In the genomic region with DNA sequence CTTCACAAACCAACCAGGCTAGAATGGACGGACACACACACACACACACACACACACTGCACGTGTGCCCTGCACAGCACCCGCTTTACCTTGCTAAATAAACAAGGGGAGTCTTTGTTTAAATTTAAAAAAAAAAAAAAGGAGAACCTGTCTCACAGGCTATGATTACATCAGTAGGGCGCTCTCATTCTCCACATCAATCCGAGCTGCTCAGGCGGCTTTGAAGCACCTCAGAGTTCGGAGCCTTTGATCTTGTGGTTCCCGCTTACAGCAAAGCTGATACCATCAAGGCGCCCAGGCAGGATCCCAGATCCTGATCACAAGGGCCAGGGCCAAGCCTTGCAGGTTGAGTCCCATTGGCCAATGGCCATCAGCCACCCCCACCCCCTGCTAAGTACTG, we compare ENCODE assay signal across 8 mouse cellular contexts. TPM values are rescaled to one million over a fixed set of nuclear protein-coding genes. Genes with fewer than 3 reads are reported as not detected.
DNase-seq lines count a peak whose midpoint lies in the region; ATAC-seq lines count a peak whose summit lies in the region.

No protein-coding gene starts in this region.

- no peak for ATAC-seq in midbrain, embryonic 11.5 days (ENCODE audit: low FRiP score)
- ATAC-seq in midbrain, embryonic 16.5 days, result peak; percentile 73
- no peak for ATAC-seq in frontal cortex, adult (ENCODE audit: low TSS enrichment)
- no peak for ATAC-seq in megakaryocyte-erythroid progenitor cell, adult 5-6 weeks (replicated peaks; ENCODE audit: low FRiP score, low TSS enrichment, poor library complexity, severe bottlenecking)

- no peaks in the 10 kb centered on the region for H3K9me3 ChIP-seq in midbrain, embryonic 10.5 days (replicated peaks)
- no peaks in the 10 kb centered on the region for H3K9me3 ChIP-seq in midbrain, embryonic 11.5 days (ENCODE audit: control insufficient read depth, low read length)
- no peaks in the 10 kb centered on the region for H3K9me3 ChIP-seq in midbrain, embryonic 16.5 days (replicated peaks; ENCODE audit: control insufficient read depth, low read length, poor library complexity, severe bottlenecking)

- H3K27me3 ChIP-seq in midbrain, embryonic 10.5 days (ENCODE audit: low read depth, poor library complexity, severe bottlenecking), result no peaks in the 10 kb centered on the region
- H3K27me3 ChIP-seq in midbrain, embryonic 11.5 days (ENCODE audit: control insufficient read depth, insufficient read depth, low read length), result no peaks in the 10 kb centered on the region
- no peaks in the 10 kb centered on the region for H3K27me3 ChIP-seq in midbrain, embryonic 16.5 days (ENCODE audit: control insufficient read depth, insufficient read depth, low read depth, low read length)

- peak; percentile 17 for DNase-seq in midbrain, embryonic 10.5 days (ENCODE audit: low spot score)
- no peak for DNase-seq in midbrain, embryonic 11.5 days (ENCODE audit: low spot score, missing footprints)
- peak; percentile 65 for DNase-seq in embryo, embryonic 10 days (ENCODE audit: low spot score)
- peak; percentile 47 for DNase-seq in kidney, postnatal 10 days
- DNase-seq in frontal cortex, postnatal 14 days (ENCODE audit: low spot score in 2 of 2), result no peak

- no peak overlapping the region for H3K4me3 ChIP-seq in midbrain, embryonic 10.5 days
- H3K4me3 ChIP-seq in midbrain, embryonic 11.5 days (ENCODE audit: low read depth, low read length), result no peak overlapping the region
- no peak overlapping the region for H3K4me3 ChIP-seq in midbrain, embryonic 16.5 days (ENCODE audit: low read depth, low read length)

- WGBS in midbrain, embryonic 10.5 days, result 22% methylated on average over 9 of the region's 9 CpGs
- WGBS in midbrain, embryonic 11.5 days, result 22% methylated on average over 9 of the region's 9 CpGs
- WGBS in midbrain, embryonic 16.5 days, result 24% methylated on average over 9 of the region's 9 CpGs

- H3K27ac ChIP-seq in midbrain, embryonic 10.5 days (replicated peaks), result 0 out of 2 replicates have a peak overlapping the region, but pooled peaks have one; percentile 13
- H3K27ac ChIP-seq in midbrain, embryonic 11.5 days (ENCODE audit: low read depth, low read length), result no peak overlapping the region
- peak overlapping the region; percentile 23; the same call in 1 of the 2 replicates for H3K27ac ChIP-seq in midbrain, embryonic 16.5 days (ENCODE audit: low read length)

- no peak overlapping the region for H3K9ac ChIP-seq in midbrain, embryonic 11.5 days (ENCODE audit: low read length)
- no peak overlapping the region for H3K9ac ChIP-seq in midbrain, embryonic 16.5 days (ENCODE audit: low read depth, low read length)

- 0 out of 2 replicates have a peak, but pooled peaks cover 7% of the 10 kb centered on the region for H3K36me3 ChIP-seq in midbrain, embryonic 10.5 days
- no peaks in the 10 kb centered on the region for H3K36me3 ChIP-seq in midbrain, embryonic 11.5 days (ENCODE audit: control insufficient read depth, insufficient read depth, low read length)
- no peaks in the 10 kb centered on the region for H3K36me3 ChIP-seq in midbrain, embryonic 16.5 days (ENCODE audit: control insufficient read depth, insufficient read depth, low read length)

- peaks cover 58% of the 10 kb centered on the region for H3K4me1 ChIP-seq in midbrain, embryonic 10.5 days
- H3K4me1 ChIP-seq in midbrain, embryonic 11.5 days (ENCODE audit: control insufficient read depth, insufficient read depth, low read length), result peaks cover 42% of the 10 kb centered on the region
- H3K4me1 ChIP-seq in midbrain, embryonic 16.5 days (ENCODE audit: control insufficient read depth, insufficient read depth, low read length), result peaks cover 31% of the 10 kb centered on the region

- no peak overlapping the region for H3K4me2 ChIP-seq in midbrain, embryonic 11.5 days
- no peak overlapping the region for H3K4me2 ChIP-seq in midbrain, embryonic 16.5 days (ENCODE audit: low read length)

RNA-seq across cellular contexts. Expression of a gene that starts 33.1 kb away (rescaled TPM):
- 12.2 and 12.8 TPM in 2 replicates for polyA plus RNA-seq in midbrain, embryonic 10.5 days (2016; fragmentation: Nextera tagmentation; extraction: Ambion mirVana)
- 10.4 and 10.8 TPM in 2 replicates for polyA plus RNA-seq in midbrain, embryonic 11.5 days (2014; fragmentation: Nextera tagmentation; extraction: Ambion mirVana)
- polyA plus RNA-seq in midbrain, embryonic 16.5 days (2015; fragmentation: Nextera tagmentation; extraction: Ambion mirVana), result 7.7 and 9.0 TPM in 2 replicates
- total RNA-seq in megakaryocyte-erythroid progenitor cell, adult 5-6 weeks (2014; fragmentation: Nextera tagmentation), result 12.2 and 13.7 TPM in 2 replicates
- total RNA-seq in megakaryocyte-erythroid progenitor cell, adult 5-6 weeks (2017), result 3.8 and 4.6 TPM in 2 replicates

Comparison
In these comparisons a context has a peak if more than half of its experiments do, and no peak if none do; other contexts are left out.
1. DNase-seq: peak in midbrain, embryonic 10.5 days (single experiment), embryo, embryonic 10 days (single experiment) and kidney, postnatal 10 days (single experiment); none in midbrain, embryonic 11.5 days (single experiment) and frontal cortex, postnatal 14 days (0 of 2).